Mouse (Mus musculus) cerebellum, adult 2 months (tissue): ENCODE data around the gene Crat.

Experiments
- CTCF ChIP-seq: fragments of 200-500 bp; IDR thresholded peaks from 2 replicates; pipeline ENCODE4 v1.5.1; 2011; ENCODE audit warnings: low read depth, mild to moderate bottlenecking, control low read depth, low read length, moderate library complexity, borderline replicate concordance; ENCODE audit not compliant: insufficient read depth
- POLR2A ChIP-seq: fragments of 200-500 bp; IDR thresholded peaks from 2 replicates; pipeline ENCODE4 v1.6.1; 2011; ENCODE audit warnings: low read length, control low read depth, borderline replicate concordance; ENCODE audit not compliant: insufficient read depth

- TF ChIP-seq POLR2A: no peak
- TF ChIP-seq CTCF: no peak
Measured at GRCm38 (mm10) chr2:30356266-30356665, 59.3 kb downstream of the Crat start.
